Mouse (Mus musculus): ENCODE data around the gene Lypd4.
"Not testable (repeated sequence)": the region's sequence is repeated elsewhere in the genome, so short reads cannot be mapped to it uniquely, and the experiment has no call there.

Gene Lypd4

DNA sequence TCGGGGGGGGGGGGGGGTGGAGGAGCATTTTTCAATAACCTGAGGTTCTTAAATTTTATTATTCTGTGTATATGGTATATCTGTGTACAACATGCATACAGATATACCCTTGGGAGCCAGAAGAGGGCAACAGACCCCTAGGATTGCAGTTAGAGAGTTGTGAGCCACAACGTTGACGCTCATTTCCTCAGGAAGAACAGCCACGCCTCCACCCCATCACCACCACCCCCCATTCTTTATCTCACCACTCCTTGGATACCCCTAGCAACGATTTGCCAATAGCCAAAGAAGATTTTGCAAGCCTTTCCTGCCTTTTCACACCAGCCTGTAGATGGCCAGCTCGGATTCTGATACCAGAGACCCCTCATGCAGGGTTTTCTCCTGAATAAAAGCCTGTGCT is 24.0 kb downstream of the Lypd4 start:
- Histone ChIP-seq H3K27me3 (ENCODE audit: insufficient read depth, low read length) (no peaks in the 10 kb centered on the region), H3K36me3 (ENCODE audit: insufficient read depth, low read length) (0 out of 2 replicates have a peak, but pooled peaks cover 3% of the 10 kb centered on the region), H3K9me3 (ENCODE audit: low read length) (no peaks in the 10 kb centered on the region), H3K4me3 (replicated peaks; ENCODE audit: low read length) (no peak overlapping the region), H3K4me1 (replicated peaks; ENCODE audit: low read depth, low read length) (peaks cover 58% of the 10 kb centered on the region)
- peak; percentile 36 for TF ChIP-seq CTCF (conservative IDR thresholded peaks at IDR 0.05; ENCODE audit: low read length)
- TF ChIP-seq NANOG (IDR thresholded peaks at IDR 0.05; ENCODE audit: borderline replicate concordance, low read length), result no peak
- no peak for TF ChIP-seq POU5F1 (IDR thresholded peaks at IDR 0.05; ENCODE audit: borderline replicate concordance, low read length)

DNA sequence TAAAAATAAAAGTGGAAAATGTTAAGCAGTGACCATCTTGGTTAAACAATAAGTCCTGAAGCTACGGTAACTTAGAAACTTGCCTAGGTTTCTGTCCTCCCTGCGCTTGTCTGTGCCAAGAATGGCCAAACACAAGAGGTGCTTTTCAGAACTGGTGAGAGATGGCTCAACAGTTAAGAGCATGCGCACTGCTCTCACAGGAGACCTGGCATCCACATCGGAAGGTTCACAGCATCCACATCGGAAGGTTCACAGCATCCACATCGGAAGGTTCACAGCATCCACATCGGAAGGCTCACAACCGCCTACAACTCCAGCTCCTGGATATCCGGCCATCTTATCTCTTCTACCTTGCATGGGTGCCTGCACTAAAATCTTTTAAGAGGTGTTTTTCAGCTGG is 24.6 kb downstream of the Lypd4 start:
- Histone ChIP-seq H3K4me1 (replicated peaks; ENCODE audit: low read depth, low read length) (peaks cover 58% of the 10 kb centered on the region), H3K27me3 (ENCODE audit: insufficient read depth, low read length) (no peaks in the 10 kb centered on the region), H3K4me3 (replicated peaks; ENCODE audit: low read length) (no peak overlapping the region; the same call in 1 of the 2 replicates), H3K9me3 (ENCODE audit: low read length) (no peaks in the 10 kb centered on the region), H3K36me3 (ENCODE audit: insufficient read depth, low read length) (0 out of 2 replicates have a peak, but pooled peaks cover 3% of the 10 kb centered on the region)
- no peak for TF ChIP-seq NANOG (IDR thresholded peaks at IDR 0.05; ENCODE audit: borderline replicate concordance, low read length)
- no peak for TF ChIP-seq POU5F1 (IDR thresholded peaks at IDR 0.05; ENCODE audit: borderline replicate concordance, low read length)
- TF ChIP-seq CTCF (conservative IDR thresholded peaks at IDR 0.05; ENCODE audit: low read length), result no peak

DNA sequence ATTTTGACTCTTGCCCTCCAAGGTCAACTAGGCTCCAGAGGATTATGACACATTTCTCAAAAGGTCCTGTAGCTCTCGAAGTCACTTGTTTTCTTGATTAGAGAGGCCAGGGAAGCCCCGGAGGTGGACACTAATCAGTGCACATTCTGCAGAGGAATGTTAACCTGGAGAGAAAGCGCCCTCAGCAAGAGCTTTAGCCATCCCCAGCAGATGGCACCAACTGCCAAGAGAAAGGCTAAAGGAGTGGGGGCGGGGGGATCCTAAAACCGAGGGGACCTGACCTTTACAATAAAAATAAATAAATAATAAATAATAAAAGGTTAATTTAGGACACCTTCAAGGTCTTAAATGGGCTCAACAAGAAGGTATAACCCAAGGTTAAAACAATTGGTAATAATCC is 25.6 kb downstream of the Lypd4 start:
- H3K27me3 ChIP-seq (ENCODE audit: insufficient read depth, low read length), result no peaks in the 10 kb centered on the region
- no peaks in the 10 kb centered on the region for H3K9me3 ChIP-seq (ENCODE audit: low read length)
- no peak for TF ChIP-seq CTCF (conservative IDR thresholded peaks at IDR 0.05; ENCODE audit: low read length)
- no peak for TF ChIP-seq POU5F1 (IDR thresholded peaks at IDR 0.05; ENCODE audit: borderline replicate concordance, low read length)
- no peak for TF ChIP-seq NANOG (IDR thresholded peaks at IDR 0.05; ENCODE audit: borderline replicate concordance, low read length)
- H3K4me1 ChIP-seq (replicated peaks; ENCODE audit: low read depth, low read length), result peaks cover 57% of the 10 kb centered on the region
- H3K36me3 ChIP-seq (ENCODE audit: insufficient read depth, low read length), result 0 out of 2 replicates have a peak, but pooled peaks cover 3% of the 10 kb centered on the region
- no peak overlapping the region for H3K4me3 ChIP-seq (replicated peaks; ENCODE audit: low read length)

DNA sequence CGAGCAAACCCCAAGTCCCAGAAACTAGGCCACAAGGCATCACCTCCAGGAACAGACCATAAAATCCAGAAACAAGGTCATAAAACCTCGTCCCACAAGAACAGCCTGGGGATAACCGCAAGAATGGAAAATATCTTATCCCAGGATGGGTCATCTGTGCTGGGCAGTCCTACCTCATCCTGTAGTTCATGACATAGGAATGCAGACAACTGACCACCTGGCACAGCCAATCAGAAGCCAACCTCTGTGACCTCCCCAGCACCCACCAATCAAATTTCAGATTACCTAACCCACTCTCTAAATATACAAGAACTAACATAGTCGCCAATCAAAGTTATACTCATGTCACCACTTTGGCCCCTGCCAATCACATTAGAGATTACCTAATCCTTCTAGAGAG is 28.7 kb downstream of the Lypd4 start:
- peaks cover 10% of the 10 kb centered on the region; the same call in 1 of the 2 replicates for H3K27me3 ChIP-seq (ENCODE audit: insufficient read depth, low read length)
- no peaks in the 10 kb centered on the region for H3K36me3 ChIP-seq (ENCODE audit: insufficient read depth, low read length)
- H3K4me3 ChIP-seq (replicated peaks; ENCODE audit: low read length), result no peak overlapping the region
- H3K4me1 ChIP-seq (replicated peaks; ENCODE audit: low read depth, low read length), result peaks cover 48% of the 10 kb centered on the region
- no peaks in the 10 kb centered on the region for H3K9me3 ChIP-seq (ENCODE audit: low read length)
- TF ChIP-seq CTCF (conservative IDR thresholded peaks at IDR 0.05; ENCODE audit: low read length), result no peak
- TF ChIP-seq POU5F1 (IDR thresholded peaks at IDR 0.05; ENCODE audit: borderline replicate concordance, low read length), result no peak
- no peak for TF ChIP-seq NANOG (IDR thresholded peaks at IDR 0.05; ENCODE audit: borderline replicate concordance, low read length)

DNA sequence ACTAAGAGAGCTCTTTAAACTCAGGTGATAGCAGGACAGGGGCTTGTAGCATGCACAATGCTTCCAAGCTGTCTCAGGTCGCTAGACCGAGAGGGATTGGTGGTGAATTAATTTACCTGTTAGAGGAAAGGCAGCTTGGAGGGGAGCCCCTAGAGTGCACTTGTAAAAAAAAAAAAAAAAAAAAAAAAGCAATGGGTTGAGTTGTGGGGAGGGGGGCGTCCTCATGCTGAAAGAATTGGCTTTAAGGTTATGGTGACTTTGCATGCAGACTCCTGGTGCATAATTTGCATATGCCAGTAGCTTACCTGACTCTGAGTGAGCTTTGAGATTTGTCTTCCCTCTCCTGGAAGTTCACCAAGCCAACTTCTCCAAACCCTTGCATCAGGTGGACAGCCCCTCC is 29.4 kb downstream of the Lypd4 start:
- H3K36me3 ChIP-seq (ENCODE audit: insufficient read depth, low read length), result no peaks in the 10 kb centered on the region
- no peaks in the 10 kb centered on the region for H3K9me3 ChIP-seq (ENCODE audit: low read length)
- no peak overlapping the region for H3K4me3 ChIP-seq (replicated peaks; ENCODE audit: low read length)
- TF ChIP-seq NANOG (IDR thresholded peaks at IDR 0.05; ENCODE audit: borderline replicate concordance, low read length) (no peak), CTCF (conservative IDR thresholded peaks at IDR 0.05; ENCODE audit: low read length) (no peak), POU5F1 (IDR thresholded peaks at IDR 0.05; ENCODE audit: borderline replicate concordance, low read length) (no peak)
- H3K27me3 ChIP-seq (ENCODE audit: insufficient read depth, low read length), result peaks cover 10% of the 10 kb centered on the region; the same call in 1 of the 2 replicates
- H3K4me1 ChIP-seq (replicated peaks; ENCODE audit: low read depth, low read length), result peaks cover 43% of the 10 kb centered on the region

DNA sequence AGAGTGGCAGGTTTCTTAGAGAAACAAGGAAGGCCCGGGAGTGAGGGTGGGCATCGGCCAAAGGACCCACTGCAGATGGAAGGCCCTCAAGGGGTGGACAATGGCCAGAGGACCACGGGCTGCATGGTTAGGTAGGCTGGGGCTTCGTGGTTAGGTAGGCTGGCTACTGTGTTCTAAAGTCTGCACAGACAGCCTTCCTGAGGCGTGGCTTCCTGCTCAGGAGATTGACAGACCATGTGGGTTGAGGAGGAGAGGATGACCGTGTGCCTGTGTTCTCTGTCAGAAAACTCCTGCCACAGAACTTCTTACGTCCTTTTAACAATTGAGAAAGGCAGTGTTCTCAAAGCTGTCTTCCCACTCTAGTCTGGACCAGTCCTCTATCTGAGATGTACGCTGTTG is 30.3 kb downstream of the Lypd4 start:
- Histone ChIP-seq H3K4me1 (replicated peaks; ENCODE audit: low read depth, low read length) (peaks cover 40% of the 10 kb centered on the region), H3K27me3 (ENCODE audit: insufficient read depth, low read length) (peaks cover 10% of the 10 kb centered on the region; the same call in 1 of the 2 replicates), H3K4me3 (replicated peaks; ENCODE audit: low read length) (no peak overlapping the region), H3K9me3 (ENCODE audit: low read length) (no peaks in the 10 kb centered on the region), H3K36me3 (ENCODE audit: insufficient read depth, low read length) (no peaks in the 10 kb centered on the region)
- no peak for TF ChIP-seq NANOG (IDR thresholded peaks at IDR 0.05; ENCODE audit: borderline replicate concordance, low read length)
- TF ChIP-seq CTCF (conservative IDR thresholded peaks at IDR 0.05; ENCODE audit: low read length), result no peak
- no peak for TF ChIP-seq POU5F1 (IDR thresholded peaks at IDR 0.05; ENCODE audit: borderline replicate concordance, low read length)

DNA sequence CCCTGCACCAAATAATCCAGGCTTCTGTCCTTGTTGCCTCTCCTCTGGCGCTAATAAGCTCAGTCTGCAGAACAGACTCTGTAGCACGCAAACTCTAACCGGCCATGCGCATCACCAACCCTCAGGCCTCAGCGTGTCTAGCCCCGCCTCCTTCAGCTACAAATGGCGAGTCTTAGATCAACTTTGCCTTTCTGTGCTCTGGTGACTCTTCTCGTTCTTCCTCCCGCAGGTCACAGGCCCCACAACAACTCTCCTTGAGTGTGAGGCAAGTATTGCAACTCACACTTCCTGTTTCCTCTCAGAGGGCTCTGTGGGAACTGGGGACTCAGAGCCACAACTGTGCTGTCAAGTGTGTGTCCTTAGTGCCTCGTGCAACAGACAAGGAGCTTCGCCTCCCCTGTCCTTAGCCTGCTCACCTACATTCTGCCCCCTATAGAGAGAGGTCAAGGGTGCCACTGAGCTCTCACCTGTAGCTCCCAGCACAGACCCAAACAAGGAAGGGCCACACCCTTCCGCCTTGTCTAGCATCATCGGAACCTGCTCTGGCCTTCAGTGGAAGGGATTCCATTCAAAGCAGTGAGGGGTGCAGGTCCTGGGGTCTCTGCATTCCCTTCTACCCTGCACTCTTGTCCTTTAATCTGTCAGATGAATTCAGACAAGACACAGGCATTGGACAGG is 30.9 kb downstream of the Lypd4 start:
- not testable (repeated sequence) for H3K36me3 ChIP-seq (ENCODE audit: insufficient read depth, low read length); H3K4me3 ChIP-seq (replicated peaks; ENCODE audit: low read length); H3K9me3 ChIP-seq (ENCODE audit: low read length); H3K27me3 ChIP-seq (ENCODE audit: insufficient read depth, low read length)
- H3K4me1 ChIP-seq (replicated peaks; ENCODE audit: low read depth, low read length), result peaks cover 40% of the 10 kb centered on the region

DNA sequence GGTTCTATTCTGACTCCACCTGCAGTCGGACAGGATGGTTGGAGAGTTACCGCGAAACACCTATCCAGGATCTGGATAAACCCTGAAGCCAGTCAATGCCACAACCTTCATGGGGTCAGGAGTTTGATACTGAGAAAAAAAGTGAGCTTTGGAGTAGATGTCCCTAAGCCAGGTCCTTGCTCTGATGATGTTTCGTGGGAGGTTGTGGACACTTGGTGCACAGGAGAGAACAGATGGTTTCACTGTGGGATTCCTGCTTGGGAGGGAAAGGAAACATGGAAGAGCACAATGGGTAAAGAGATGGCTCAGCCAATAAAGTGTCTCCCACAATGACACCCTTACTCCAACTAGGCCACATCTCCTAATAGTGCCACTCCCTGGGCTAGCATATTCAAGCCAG is 42.6 kb downstream of the Lypd4 start:
- no peak for TF ChIP-seq CTCF (conservative IDR thresholded peaks at IDR 0.05; ENCODE audit: low read length)
- no peak for TF ChIP-seq NANOG (IDR thresholded peaks at IDR 0.05; ENCODE audit: borderline replicate concordance, low read length)
- TF ChIP-seq POU5F1 (IDR thresholded peaks at IDR 0.05; ENCODE audit: borderline replicate concordance, low read length), result no peak
- Histone ChIP-seq H3K36me3 (ENCODE audit: insufficient read depth, low read length) (no peaks in the 10 kb centered on the region), H3K9me3 (ENCODE audit: low read length) (peaks cover 7% of the 10 kb centered on the region; the same call in 1 of the 2 replicates)

DNA sequence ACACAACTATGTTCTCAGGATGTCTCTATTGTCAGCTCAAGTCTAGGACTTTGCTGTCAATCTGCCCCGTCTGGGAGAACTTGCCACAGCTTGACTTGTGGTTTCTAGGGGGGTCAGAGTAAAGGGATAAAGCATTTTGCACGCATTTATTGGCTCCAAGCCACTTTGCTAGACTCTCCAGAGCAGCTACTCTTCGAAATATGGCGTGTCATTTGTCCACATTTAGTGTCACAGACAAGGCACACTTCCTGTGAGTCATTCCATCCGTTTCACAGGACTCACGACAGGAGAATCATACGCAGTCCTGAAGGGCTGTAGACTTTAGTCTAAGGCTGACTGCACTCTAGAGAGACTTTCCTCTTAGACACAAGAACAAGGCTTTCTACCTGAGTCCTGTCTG is 45.3 kb downstream of the Lypd4 start:
- Histone ChIP-seq H3K27me3 (ENCODE audit: insufficient read depth, low read length) (no peaks in the 10 kb centered on the region), H3K4me1 (replicated peaks; ENCODE audit: low read depth, low read length) (no peaks in the 10 kb centered on the region; the same call in 1 of the 2 replicates), H3K4me3 (replicated peaks; ENCODE audit: low read length) (no peak overlapping the region), H3K9me3 (ENCODE audit: low read length) (no peaks in the 10 kb centered on the region), H3K36me3 (ENCODE audit: insufficient read depth, low read length) (no peaks in the 10 kb centered on the region)
- TF ChIP-seq POU5F1 (IDR thresholded peaks at IDR 0.05; ENCODE audit: borderline replicate concordance, low read length) (no peak), CTCF (conservative IDR thresholded peaks at IDR 0.05; ENCODE audit: low read length) (no peak), NANOG (IDR thresholded peaks at IDR 0.05; ENCODE audit: borderline replicate concordance, low read length) (no peak)

More for the DNA sequence above, 42.6 kb downstream of the Lypd4 start:
- no peak overlapping the region for H3K4me3 ChIP-seq (replicated peaks; ENCODE audit: low read length)
- H3K27me3 ChIP-seq (ENCODE audit: insufficient read depth, low read length), result 0 out of 2 replicates have a peak, but pooled peaks cover 4% of the 10 kb centered on the region
- no peaks in the 10 kb centered on the region for H3K4me1 ChIP-seq (replicated peaks; ENCODE audit: low read depth, low read length)

Measured in E14TG2a.4 (cell line).